Mouse (Mus musculus): ENCODE data around the gene Sptbn1. TPM values are rescaled to one million over a fixed set of nuclear protein-coding genes. Genes with fewer than 3 reads are reported as not detected.

Gene Sptbn1
- polyA plus RNA-seq, 1 experiment from 2014 or later = 220 TPM

DNA sequence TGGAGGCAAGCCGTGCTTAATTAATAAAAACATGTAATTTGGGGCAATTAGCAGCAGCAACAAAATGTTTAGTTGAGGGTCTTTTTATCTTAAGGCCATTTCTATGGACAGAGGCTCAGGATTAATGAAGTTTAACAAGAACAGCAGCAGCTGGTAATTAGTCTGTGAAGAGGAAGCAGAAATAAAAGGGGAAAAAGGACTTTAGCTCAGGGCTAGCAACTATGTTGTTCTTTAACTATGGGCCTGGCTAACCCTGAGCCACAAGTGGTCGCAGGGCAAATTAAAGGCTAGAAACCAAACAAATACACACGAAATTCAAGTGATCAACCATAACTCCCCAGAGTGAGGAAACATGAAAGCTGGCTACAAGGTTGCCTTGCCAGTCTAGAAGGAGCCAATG, 91.9 kb downstream of the Sptbn1 start:
- no peaks in the 10 kb centered on the region for H3K9me3 ChIP-seq (ENCODE audit: low read length)
- H3K4me1 ChIP-seq (ENCODE audit: insufficient read depth, low read depth, low read length) = peaks cover 12% of the 10 kb centered on the region
- no peak for DNase-seq (ENCODE audit: low spot score)
- no peak overlapping the region for H3K9ac ChIP-seq (replicated peaks; ENCODE audit: low read depth)
- H3K4me2 ChIP-seq (replicated peaks; ENCODE audit: low read depth, low read length) = no peak overlapping the region
- no peaks in the 10 kb centered on the region for H3K36me3 ChIP-seq (ENCODE audit: insufficient read depth, low read length)
- no peak overlapping the region for H3K4me3 ChIP-seq (ENCODE audit: low read depth, low read length)
- no peak for ATAC-seq
- H3K27me3 ChIP-seq (replicated peaks; ENCODE audit: insufficient read depth, low read length) = no peaks in the 10 kb centered on the region
- WGBS = 57% methylated on average over 3 of the region's 3 CpGs
- TF ChIP-seq CTCF (IDR thresholded peaks at IDR 0.05) = no peak
- no peak for TF ChIP-seq EP300 (IDR thresholded peaks at IDR 0.05)
- H3K27ac ChIP-seq (ENCODE audit: low read length) = no peak overlapping the region

DNA sequence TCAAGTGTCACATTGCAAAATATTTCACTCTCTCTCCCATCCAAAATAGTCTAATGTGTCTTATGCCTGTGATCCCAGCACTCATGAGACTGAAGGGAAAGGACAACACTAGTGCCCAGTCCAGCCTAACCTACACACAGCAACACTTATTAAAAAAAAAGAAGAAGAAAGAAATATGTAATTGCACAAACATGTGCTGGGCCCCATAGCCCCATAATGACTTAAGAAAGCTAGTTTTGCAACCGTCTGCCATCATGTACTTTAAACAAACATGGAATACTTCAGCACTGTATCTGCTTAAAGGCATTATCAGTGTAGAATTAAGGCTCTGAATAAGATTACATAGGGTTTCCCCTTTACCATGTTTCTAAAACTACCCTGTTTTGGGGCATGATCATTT, 92.4 kb downstream of the Sptbn1 start:
- WGBS = 18% methylated on average over 1 of the region's 1 CpGs
- no peak for TF ChIP-seq CTCF (IDR thresholded peaks at IDR 0.05)
- TF ChIP-seq EP300 (IDR thresholded peaks at IDR 0.05) = 0 out of 2 replicates have a peak, but pooled peaks have one; percentile 12
- no peak overlapping the region for H3K4me2 ChIP-seq (replicated peaks; ENCODE audit: low read depth, low read length)
- ATAC-seq = peak; percentile 26; the same call in 1 of the 2 replicates
- H3K36me3 ChIP-seq (ENCODE audit: insufficient read depth, low read length) = no peaks in the 10 kb centered on the region
- no peak overlapping the region for H3K9ac ChIP-seq (replicated peaks; ENCODE audit: low read depth)
- H3K4me3 ChIP-seq (ENCODE audit: low read depth, low read length) = no peak overlapping the region
- no peak overlapping the region for H3K27ac ChIP-seq (ENCODE audit: low read length)
- peak; percentile 64 for DNase-seq (ENCODE audit: low spot score)
- H3K4me1 ChIP-seq (ENCODE audit: insufficient read depth, low read depth, low read length) = peaks cover 8% of the 10 kb centered on the region
- no peaks in the 10 kb centered on the region for H3K9me3 ChIP-seq (ENCODE audit: low read length)
- no peaks in the 10 kb centered on the region for H3K27me3 ChIP-seq (replicated peaks; ENCODE audit: insufficient read depth, low read length)

DNA sequence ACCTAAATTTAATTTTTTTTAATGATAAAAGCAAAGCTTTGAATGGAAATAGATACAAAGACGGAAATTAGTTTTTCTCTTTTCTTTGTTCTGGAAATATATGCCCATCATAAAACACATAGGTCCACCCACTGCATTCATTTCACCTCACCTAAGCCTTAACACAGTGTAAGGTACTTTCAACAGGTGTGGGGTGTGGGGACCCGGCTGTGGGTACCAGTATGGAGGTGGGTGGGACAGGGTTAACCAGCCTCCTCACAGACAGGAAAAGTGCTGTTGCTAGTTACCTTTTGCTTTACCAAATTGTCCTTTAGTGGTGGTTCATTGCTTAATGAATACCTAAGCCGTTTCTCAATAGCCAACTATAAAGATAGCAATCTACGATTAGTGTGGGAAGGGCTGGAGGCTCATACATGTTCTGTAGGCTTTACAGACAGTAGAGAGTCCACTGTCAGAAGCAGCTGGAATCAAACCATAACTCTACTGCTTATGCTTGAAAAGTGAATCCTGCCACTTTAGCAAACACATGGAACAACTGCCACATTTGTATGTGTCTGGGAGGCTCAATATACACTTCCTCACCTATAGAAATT, 96.3 kb downstream of the Sptbn1 start:
- Histone ChIP-seq H3K27me3 (replicated peaks; ENCODE audit: insufficient read depth, low read length) (no peaks in the 10 kb centered on the region), H3K27ac (ENCODE audit: low read length) (no peak overlapping the region), H3K9me3 (ENCODE audit: low read length) (no peaks in the 10 kb centered on the region), H3K9ac (replicated peaks; ENCODE audit: low read depth) (no peak overlapping the region), H3K4me2 (replicated peaks; ENCODE audit: low read depth, low read length) (no peak overlapping the region), H3K36me3 (ENCODE audit: insufficient read depth, low read length) (no peaks in the 10 kb centered on the region), H3K4me1 (ENCODE audit: insufficient read depth, low read depth, low read length) (peaks cover 12% of the 10 kb centered on the region), H3K4me3 (ENCODE audit: low read depth, low read length) (no peak overlapping the region)
- TF ChIP-seq CTCF (IDR thresholded peaks at IDR 0.05) (no peak), EP300 (IDR thresholded peaks at IDR 0.05) (no peak)
- DNase-seq (ENCODE audit: low spot score) = no peak
- ATAC-seq = no peak
- WGBS = 86% methylated on average over 4 of the region's 4 CpGs

DNA sequence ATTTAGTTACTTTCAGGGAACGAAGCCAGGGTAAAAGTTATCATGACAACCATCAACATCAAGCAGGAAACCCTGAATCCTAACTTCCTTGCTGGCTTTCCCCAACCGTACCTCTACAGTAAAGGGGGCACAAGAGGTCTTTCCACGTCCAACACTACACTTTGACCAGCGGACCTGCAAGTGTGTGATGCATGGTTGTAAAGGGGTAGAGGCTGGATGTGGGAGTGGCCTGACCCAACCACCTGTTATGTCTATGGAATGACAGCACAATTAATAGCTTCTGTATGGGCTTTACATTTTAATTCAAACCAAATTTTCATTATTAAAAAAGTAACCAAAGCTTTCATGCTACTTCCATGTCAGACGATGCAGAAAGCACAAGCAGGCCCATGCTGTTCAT, 96.8 kb downstream of the Sptbn1 start:
- WGBS = 78% methylated on average over 5 of the region's 5 CpGs
- Histone ChIP-seq H3K27ac (ENCODE audit: low read length) (no peak overlapping the region), H3K9me3 (ENCODE audit: low read length) (no peaks in the 10 kb centered on the region), H3K4me1 (ENCODE audit: insufficient read depth, low read depth, low read length) (peaks cover 12% of the 10 kb centered on the region), H3K36me3 (ENCODE audit: insufficient read depth, low read length) (no peaks in the 10 kb centered on the region), H3K4me3 (ENCODE audit: low read depth, low read length) (no peak overlapping the region), H3K4me2 (replicated peaks; ENCODE audit: low read depth, low read length) (no peak overlapping the region), H3K27me3 (replicated peaks; ENCODE audit: insufficient read depth, low read length) (no peaks in the 10 kb centered on the region), H3K9ac (replicated peaks; ENCODE audit: low read depth) (no peak overlapping the region)
- no peak for ATAC-seq
- DNase-seq (ENCODE audit: low spot score) = no peak
- TF ChIP-seq CTCF (IDR thresholded peaks at IDR 0.05) (no peak), EP300 (IDR thresholded peaks at IDR 0.05) (no peak)

DNA sequence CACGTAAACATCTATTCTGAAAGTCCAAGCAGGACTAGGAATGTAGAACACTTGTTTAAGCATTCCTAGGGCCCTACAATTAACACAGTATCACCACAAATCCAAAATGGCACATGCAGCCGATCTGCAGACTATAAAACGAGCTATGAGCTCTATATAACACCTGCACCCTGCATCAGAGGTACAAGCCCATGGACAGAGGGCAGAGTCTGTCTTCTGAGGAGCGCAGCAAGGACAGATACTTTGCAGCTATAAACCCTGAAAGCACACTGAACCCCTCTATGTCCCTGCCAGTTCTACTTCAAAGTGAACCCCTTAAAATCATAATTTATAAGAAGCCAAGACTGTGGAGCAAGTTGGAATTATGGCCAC, 101.4 kb downstream of the Sptbn1 start:
- Histone ChIP-seq H3K36me3 (ENCODE audit: insufficient read depth, low read length) (no peaks in the 10 kb centered on the region; the same call in 1 of the 2 replicates), H3K9me3 (ENCODE audit: low read length) (no peaks in the 10 kb centered on the region), H3K9ac (replicated peaks; ENCODE audit: low read depth) (no peak overlapping the region), H3K27ac (ENCODE audit: low read length) (peak overlapping the region; percentile 69), H3K4me2 (replicated peaks; ENCODE audit: low read depth, low read length) (no peak overlapping the region), H3K27me3 (replicated peaks; ENCODE audit: insufficient read depth, low read length) (no peaks in the 10 kb centered on the region), H3K4me1 (ENCODE audit: insufficient read depth, low read depth, low read length) (peaks cover 16% of the 10 kb centered on the region; the same call in 1 of the 2 replicates), H3K4me3 (ENCODE audit: low read depth, low read length) (no peak overlapping the region)
- TF ChIP-seq EP300 (IDR thresholded peaks at IDR 0.05) = no peak
- TF ChIP-seq CTCF (IDR thresholded peaks at IDR 0.05) = no peak
- no peak for ATAC-seq
- 60% methylated on average over 4 of the region's 4 CpGs for WGBS
- DNase-seq (ENCODE audit: low spot score) = no peak

DNA sequence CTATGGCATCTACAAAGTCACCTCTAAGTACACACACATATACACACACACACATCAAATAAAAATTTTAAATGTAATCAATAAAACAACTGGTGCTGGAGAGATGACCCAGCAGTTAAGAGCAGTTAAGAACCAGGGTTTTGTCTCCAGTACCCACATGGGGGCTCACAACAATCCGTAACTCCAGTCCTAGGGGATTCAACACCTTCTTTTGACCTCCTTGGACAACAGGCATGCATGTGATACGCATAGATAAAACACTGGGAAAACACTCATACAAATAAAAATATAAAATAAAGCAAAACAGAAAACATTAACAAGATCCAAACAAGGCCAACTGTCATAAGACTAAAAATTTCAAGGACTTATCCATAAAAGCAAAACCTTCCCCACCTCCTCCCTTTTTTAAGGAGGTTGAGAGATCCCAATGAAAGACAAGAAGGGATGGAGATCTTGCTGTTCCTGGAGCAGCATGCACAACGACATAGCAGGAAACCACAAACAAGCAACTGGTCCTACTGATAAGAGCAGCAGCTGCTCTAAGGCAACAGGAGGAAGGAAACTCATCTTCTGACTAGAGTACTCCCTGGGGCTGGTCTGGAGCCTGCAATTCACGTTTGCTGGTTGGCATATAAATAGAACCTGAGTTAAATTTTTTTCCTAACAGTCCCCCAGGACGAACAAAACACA, 102.0 kb downstream of the Sptbn1 start:
- peak; percentile 76 for ATAC-seq
- Histone ChIP-seq H3K27me3 (replicated peaks; ENCODE audit: insufficient read depth, low read length) (no peaks in the 10 kb centered on the region), H3K36me3 (ENCODE audit: insufficient read depth, low read length) (no peaks in the 10 kb centered on the region; the same call in 1 of the 2 replicates), H3K4me2 (replicated peaks; ENCODE audit: low read depth, low read length) (no peak overlapping the region), H3K4me3 (ENCODE audit: low read depth, low read length) (no peak overlapping the region), H3K27ac (ENCODE audit: low read length) (peak overlapping the region; percentile 69), H3K9me3 (ENCODE audit: low read length) (no peaks in the 10 kb centered on the region), H3K9ac (replicated peaks; ENCODE audit: low read depth) (no peak overlapping the region), H3K4me1 (ENCODE audit: insufficient read depth, low read depth, low read length) (peaks cover 18% of the 10 kb centered on the region; the same call in 1 of the 2 replicates)
- DNase-seq (ENCODE audit: low spot score) = peak; percentile 60
- 30% methylated on average over 5 of the region's 5 CpGs for WGBS
- TF ChIP-seq CTCF (IDR thresholded peaks at IDR 0.05) (no peak), EP300 (IDR thresholded peaks at IDR 0.05) (peak; percentile 99)
